Mouse (Mus musculus) bone marrow, adult 2 months (tissue): Measurements from ENCODE around the gene Gnb1.

Source experiments
- CTCF ChIP-seq: fragments of 200-500 bp; IDR thresholded peaks from 2 replicates; pipeline ENCODE4 v1.5.1; 2011; ENCODE audit warnings: low read length, control low read depth; ENCODE audit not compliant: control insufficient read depth, insufficient read depth
- POLR2A ChIP-seq: fragments of 200-500 bp; IDR thresholded peaks from 2 replicates; pipeline ENCODE4 v1.6.1; 2011; ENCODE audit warnings: low read depth, mild to moderate bottlenecking, control low read depth, low read length, borderline replicate concordance; ENCODE audit not compliant: control insufficient read depth

GRCm38 (mm10) chr4:155514810-155515209, 23.6 kb downstream of the Gnb1 start:
- no peak for TF ChIP-seq CTCF
- no peak for TF ChIP-seq POLR2A
